Mouse (Mus musculus) forebrain, embryonic 14.5 days (tissue): ENCODE results near the gene Prdm2. TPM values are rescaled to one million over a fixed set of nuclear protein-coding genes. Genes with fewer than 3 reads are reported as not detected.
A peak's percentile ranks its signal among the peaks of the same experiment; 100 is the strongest.

ENCODE experiments used
- ATAC-seq: fragments of 200-750 bp; cut with Nextera tagmentation; 2 replicates; pipeline ENCODE4 v1.8.0; 2017; ENCODE audit warnings: mild to moderate bottlenecking, moderate library complexity
- DNase-seq: peaks from one replicate; pipeline ENCODE4 v3.0.0-alpha.2; 2015; ENCODE audit warnings: low spot score
- H3K27ac ChIP-seq: fragments of 300-500 bp; sonication (generic); 2 replicates; pipeline ENCODE4 v1.5.1; 2014; ENCODE audit warnings: low read depth, mild to moderate bottlenecking, control low read depth, low read length, moderate library complexity
- H3K27me3 ChIP-seq: fragments of 300-500 bp; sonication (generic); replicated peaks from 2 replicates; pipeline ENCODE4 v1.6.1; 2014; ENCODE audit warnings: low read length, control low read depth, mixed read lengths; ENCODE audit not compliant: control insufficient read depth, insufficient read depth
- H3K36me3 ChIP-seq: fragments of 300-500 bp; sonication (generic); 2 replicates; pipeline ENCODE4 v1.6.1; 2014; ENCODE audit warnings: low read length, control low read depth; ENCODE audit not compliant: control insufficient read depth, insufficient read depth
- H3K4me1 ChIP-seq: fragments of 300-500 bp; sonication (generic); 2 replicates; pipeline ENCODE4 v1.6.1; 2014; ENCODE audit warnings: antibody characterized with exemption, low read length, control low read depth; ENCODE audit not compliant: control insufficient read depth, insufficient read depth
- H3K4me2 ChIP-seq: fragments of 300-500 bp; sonication (generic); 2 replicates; pipeline ENCODE4 v1.6.1; 2014; ENCODE audit warnings: mild to moderate bottlenecking, control low read depth, low read length
- H3K4me3 ChIP-seq: fragments of 300-500 bp; sonication (generic); 2 replicates; pipeline ENCODE4 v1.5.1; 2014; ENCODE audit warnings: low read depth, low read length, control low read depth
- H3K9ac ChIP-seq: fragments of 300-500 bp; sonication (generic); 2 replicates; pipeline ENCODE4 v1.6.1; 2014; ENCODE audit warnings: mild to moderate bottlenecking, low read length, control low read depth, moderate library complexity
- H3K9me3 ChIP-seq: fragments of 300-500 bp; sonication (generic); replicated peaks from 2 replicates; pipeline ENCODE4 v1.6.1; 2016; ENCODE audit warnings: low read length, control low read depth, mixed read lengths; ENCODE audit not compliant: control insufficient read depth
- WGBS: fragments of 180-500 bp; shearing (Covaris S2); extraction: QIAGEN DNeasy Blood & Tissue Kit; methylation state at CpG from one replicate; pipeline ENCODE4 v1.1.7; 2014; 5-methylcytosine and 5-hydroxymethylcytosine counted together
- polyA plus RNA-seq: library from polyadenylated mRNA; unstranded; fragments of >200 nt; fragmentation: Nextera tagmentation; extraction: Ambion mirVana; gene quantifications from 2 replicates; pipeline ENCODE4 v1.2.1, GENCODE M21; 2014

Gene Prdm2
- polyA plus RNA-seq: 13.1 and 16.7 TPM in 2 replicates

- DNase-seq (peak; percentile 71), ATAC-seq (peak; percentile 80)
- H3K9ac ChIP-seq: peak within 1 kb of the TSS; percentile 91
- no peaks in the 10 kb centered on the region for H3K36me3 ChIP-seq
- no peaks in the 10 kb centered on the region for H3K27me3 ChIP-seq
- 4% methylated on average over 74 of the region's 96 CpGs for WGBS
- peaks cover 13% of the 10 kb centered on the region for H3K4me1 ChIP-seq
- H3K9me3 ChIP-seq: no peaks in the 10 kb centered on the region
- peak within 1 kb of the TSS; percentile 93 for H3K27ac ChIP-seq
- peak within 1 kb of the TSS; percentile 80 for H3K4me3 ChIP-seq
- peak within 1 kb of the TSS; percentile 82 for H3K4me2 ChIP-seq
These were observed at the start of gene Prdm2 for GRCm38 (mm10) chr4:143212341-143213174. Gene Prdm2, minus strand, starts transcription at chr4:143212995.

- Histone ChIP-seq H3K27ac (no peak overlapping the region), H3K4me2 (no peak overlapping the region), H3K36me3 (no peaks in the 10 kb centered on the region), H3K9ac (no peak overlapping the region), H3K4me3 (no peak overlapping the region), H3K4me1 (no peaks in the 10 kb centered on the region), H3K9me3 (no peaks in the 10 kb centered on the region), H3K27me3 (no peaks in the 10 kb centered on the region)
- WGBS: 73% methylated on average over 7 of the region's 8 CpGs
- ATAC-seq (peak; percentile 18; the same call in 1 of the 2 replicates), DNase-seq (peak; percentile 36)
These were observed 47.0 kb upstream of the Prdm2 start for GRCm38 (mm10) chr4:143259718-143260349.

GRCm38 (mm10) chr4:143258517-143258916 lies 45.7 kb upstream of the Prdm2 start:
- Histone ChIP-seq H3K9ac (no peak overlapping the region), H3K9me3 (no peaks in the 10 kb centered on the region), H3K27ac (no peak overlapping the region), H3K27me3 (no peaks in the 10 kb centered on the region), H3K4me3 (no peak overlapping the region), H3K4me1 (no peaks in the 10 kb centered on the region), H3K4me2 (peak overlapping the region; percentile 29; the same call in 1 of the 2 replicates), H3K36me3 (no peaks in the 10 kb centered on the region)
- 41% methylated on average over 19 of the region's 19 CpGs for WGBS
- DNase-seq (peak; percentile 44), ATAC-seq (peak; percentile 55)

- Histone ChIP-seq H3K9ac (no peak overlapping the region), H3K9me3 (no peaks in the 10 kb centered on the region), H3K27me3 (no peaks in the 10 kb centered on the region), H3K4me2 (no peak overlapping the region), H3K4me1 (no peaks in the 10 kb centered on the region), H3K36me3 (no peaks in the 10 kb centered on the region), H3K27ac (no peak overlapping the region), H3K4me3 (no peak overlapping the region)
- no peak for ATAC-seq
- DNase-seq: no peak
- 59% methylated on average over 6 of the region's 6 CpGs for WGBS
These were observed 45.2 kb upstream of the Prdm2 start for GRCm38 (mm10) chr4:143257971-143258370.

- no peak for DNase-seq
- no peaks in the 10 kb centered on the region for H3K36me3 ChIP-seq
- no peak overlapping the region for H3K4me2 ChIP-seq
- H3K27me3 ChIP-seq: no peaks in the 10 kb centered on the region
- H3K4me1 ChIP-seq: no peaks in the 10 kb centered on the region
- no peak overlapping the region for H3K4me3 ChIP-seq
- ATAC-seq: no peak
- WGBS: 86% methylated on average over 8 of the region's 8 CpGs
- no peaks in the 10 kb centered on the region for H3K9me3 ChIP-seq
- no peak overlapping the region for H3K9ac ChIP-seq
- H3K27ac ChIP-seq: no peak overlapping the region
These were observed 42.7 kb upstream of the Prdm2 start for GRCm38 (mm10) chr4:143255541-143255940.

- DNase-seq: no peak
- 92% methylated on average over 1 of the region's 1 CpGs for WGBS
These were observed 40.6 kb upstream of the Prdm2 start for GRCm38 (mm10) chr4:143253356-143253755.

GRCm38 (mm10) chr4:143248050-143248449 lies 35.3 kb upstream of the Prdm2 start:
- Histone ChIP-seq H3K4me1 (no peaks in the 10 kb centered on the region), H3K4me2 (no peak overlapping the region), H3K36me3 (no peaks in the 10 kb centered on the region), H3K4me3 (no peak overlapping the region), H3K27ac (no peak overlapping the region), H3K9ac (no peak overlapping the region), H3K9me3 (no peaks in the 10 kb centered on the region), H3K27me3 (no peaks in the 10 kb centered on the region)
- ATAC-seq (no peak), DNase-seq (no peak)
- 79% methylated on average over 5 of the region's 5 CpGs for WGBS

More at GRCm38 (mm10) chr4:143253356-143253755, 40.6 kb upstream of the Prdm2 start:
- no peak for ATAC-seq
- Histone ChIP-seq H3K9ac (no peak overlapping the region), H3K4me2 (no peak overlapping the region), H3K36me3 (no peaks in the 10 kb centered on the region), H3K4me1 (no peaks in the 10 kb centered on the region), H3K27ac (no peak overlapping the region), H3K27me3 (no peaks in the 10 kb centered on the region), H3K4me3 (no peak overlapping the region), H3K9me3 (no peaks in the 10 kb centered on the region)

- WGBS: 79% methylated on average over 9 of the region's 9 CpGs
- Histone ChIP-seq H3K4me1 (no peaks in the 10 kb centered on the region), H3K27ac (no peak overlapping the region), H3K9me3 (no peaks in the 10 kb centered on the region), H3K9ac (no peak overlapping the region), H3K27me3 (no peaks in the 10 kb centered on the region), H3K36me3 (no peaks in the 10 kb centered on the region), H3K4me3 (no peak overlapping the region), H3K4me2 (no peak overlapping the region)
- DNase-seq (no peak), ATAC-seq (no peak)
These were observed 28.5 kb upstream of the Prdm2 start for GRCm38 (mm10) chr4:143241294-143241693.
